Mouse (Mus musculus) ES-E14 (cell line): Measurements from ENCODE around the gene Gmip. TPM values are rescaled to one million over a fixed set of nuclear protein-coding genes. Genes with fewer than 3 reads are reported as not detected.

Experiments used
- DNase-seq: peaks from one replicate; pipeline ENCODE4 v3.0.0-alpha.2; 2013; ENCODE audit warnings: low read depth, low spot score
- H3K27ac ChIP-seq: 2 replicates; pipeline ENCODE4 v1.5.1; 2012; ENCODE audit warnings: low read depth, mild to moderate bottlenecking, low read length, moderate library complexity, mixed read lengths; ENCODE audit not compliant: poor library complexity, insufficient read depth, severe bottlenecking
- H3K36me3 ChIP-seq: 2 replicates; pipeline ENCODE4 v1.6.1; 2012; ENCODE audit warnings: mild to moderate bottlenecking, low read length, moderate library complexity, mixed read lengths; ENCODE audit not compliant: control insufficient read depth, poor library complexity, insufficient read depth, severe bottlenecking
- H3K4me1 ChIP-seq, 2 experiments: fragments of 150-350 bp in 1 of 2; sonication (generic) in 1 of 2; 2 replicates each; pipeline ENCODE4 v1.6.1; 2012; ENCODE audit warnings: low read length in 2 of 2, mild to moderate bottlenecking in 1 of 2, mixed read lengths in 1 of 2; ENCODE audit not compliant: control insufficient read depth in 2 of 2, insufficient read depth in 2 of 2, poor library complexity in 1 of 2
- H3K4me3 ChIP-seq, 2 experiments: fragments of 150-350 bp in 1 of 2; sonication (generic) in 1 of 2; 2 replicates each; pipeline ENCODE4 v1.5.1; 2012; ENCODE audit warnings: low read length in 2 of 2, low read depth in 1 of 2, mild to moderate bottlenecking in 1 of 2, mixed read lengths in 1 of 2; ENCODE audit not compliant: insufficient read depth in 1 of 2, poor library complexity in 1 of 2, severe bottlenecking in 1 of 2
- H3K9ac ChIP-seq: 2 replicates; pipeline ENCODE4 v1.6.1; 2012; ENCODE audit warnings: low read depth, mild to moderate bottlenecking, low read length, mixed read lengths; ENCODE audit not compliant: poor library complexity, insufficient read depth, severe bottlenecking
- H3K9me3 ChIP-seq: fragments of 150-350 bp; sonication (generic); 2 replicates; pipeline ENCODE4 v1.6.1; 2012; ENCODE audit warnings: low read depth, mild to moderate bottlenecking, low read length; ENCODE audit not compliant: control insufficient read depth, insufficient read depth
- CHD2 ChIP-seq: IDR thresholded peaks from 2 replicates; pipeline ENCODE4 v1.6.1; 2014; ENCODE audit warnings: mild to moderate bottlenecking, low read depth, low read length, inconsistent platforms
- HCFC1 ChIP-seq: IDR thresholded peaks from 2 replicates; pipeline ENCODE4 v1.6.1; 2012; ENCODE audit warnings: low read length, inconsistent platforms, borderline replicate concordance; ENCODE audit not compliant: insufficient read depth
- MAFK ChIP-seq: IDR thresholded peaks from 2 replicates; pipeline ENCODE4 v1.6.1; 2014; ENCODE audit warnings: mild to moderate bottlenecking, low read depth, low read length, inconsistent platforms; ENCODE audit not compliant: insufficient read depth
- ZC3H11A ChIP-seq: IDR thresholded peaks from 2 replicates; pipeline ENCODE4 v1.6.1; 2012; ENCODE audit warnings: low read depth, mild to moderate bottlenecking, inconsistent platforms, low read length, borderline replicate concordance
- ZNF384 ChIP-seq: IDR thresholded peaks from 2 replicates; pipeline ENCODE4 v1.6.1; 2012; ENCODE audit warnings: low read depth, low read length, inconsistent platforms
- in situ Hi-C, 2 experiments: fragments of 600-800 bp; cut with MboI; formaldehyde crosslinking; loops; one replicate each; pipeline ENCODE4 v1.15.1; 2025; ENCODE audit warnings: low sequenced_read_pairs in 2 of 2, inconsistent platforms in 1 of 2; ENCODE audit not compliant: unreplicated experiment in 2 of 2
- total RNA-seq: library from RNA; depleted of rRNA; stranded (reverse); fragments of 300-350 nt; gene quantifications from 2 replicates; pipeline ENCODE4 v1.2.3, GENCODE M21; 2012

Gmip gene
- total RNA-seq, 1 experiment = 5.9 TPM

- peaks cover 89% of the 10 kb centered on the region for H3K36me3 ChIP-seq
- peaks cover 0 to 2% of the 10 kb centered on the region in 2 experiments; a peak in 1 of 4 replicates for H3K4me1 ChIP-seq
Measured at GRCm38 (mm10) chr8:69797661-69798060, 10.8 kb upstream of the Gmip start.

GRCm38 (mm10) chr8:69799261-69799660, 9.2 kb upstream of the Gmip start:
- no peak for TF ChIP-seq CHD2
- no peak for TF ChIP-seq HCFC1
- in situ Hi-C loops = no loop called here
- no peaks in the 10 kb centered on the region for H3K9me3 ChIP-seq
- H3K9ac ChIP-seq = no peak overlapping the region
- no peak overlapping the region for H3K4me3 ChIP-seq
- H3K27ac ChIP-seq = no peak overlapping the region
- peaks cover 89% of the 10 kb centered on the region for H3K36me3 ChIP-seq
- no peaks in the 10 kb centered on the region for H3K4me1 ChIP-seq
- no peak for DNase-seq

More at GRCm38 (mm10) chr8:69797661-69798060, 10.8 kb upstream of the Gmip start:
- no peak for TF ChIP-seq MAFK
- no peak for TF ChIP-seq ZC3H11A
- TF ChIP-seq HCFC1 = no peak
- TF ChIP-seq ZNF384 = no peak
- TF ChIP-seq CHD2 = no peak
- Histone ChIP-seq H3K4me3 (no peak overlapping the region), H3K27ac (no peak overlapping the region), H3K9ac (no peak overlapping the region), H3K9me3 (no peaks in the 10 kb centered on the region)
- in situ Hi-C loops = no loop called here
- DNase-seq = no peak

- TF ChIP-seq MAFK (no peak), HCFC1 (no peak), ZC3H11A (no peak), ZNF384 (no peak), CHD2 (no peak)
- no peak overlapping the region for H3K9ac ChIP-seq
- DNase-seq = no peak
- H3K27ac ChIP-seq = no peak overlapping the region
- no peaks in the 10 kb centered on the region for H3K4me1 ChIP-seq
- in situ Hi-C loops = no loop called here
- H3K4me3 ChIP-seq = no peak overlapping the region
- H3K36me3 ChIP-seq = peaks cover 87% of the 10 kb centered on the region
- H3K9me3 ChIP-seq = no peaks in the 10 kb centered on the region
Measured at GRCm38 (mm10) chr8:69799946-69800345, 8.5 kb upstream of the Gmip start.

GRCm38 (mm10) chr8:69801796-69802195, 6.7 kb upstream of the Gmip start:
- DNase-seq = no peak
- no peak overlapping the region for H3K4me3 ChIP-seq
- H3K4me1 ChIP-seq = no peaks in the 10 kb centered on the region; a peak in 1 of 4 replicates
- no peaks in the 10 kb centered on the region for H3K9me3 ChIP-seq
- peaks cover 89% of the 10 kb centered on the region for H3K36me3 ChIP-seq
- TF ChIP-seq CHD2 = no peak
- no peak for TF ChIP-seq ZNF384
- TF ChIP-seq ZC3H11A = no peak
- no peak for TF ChIP-seq HCFC1
- no peak for TF ChIP-seq MAFK
- no peak overlapping the region for H3K27ac ChIP-seq
- H3K9ac ChIP-seq = no peak overlapping the region
- in situ Hi-C loops = no loop called here

- H3K9me3 ChIP-seq = no peaks in the 10 kb centered on the region
- H3K27ac ChIP-seq = no peak overlapping the region
- H3K4me1 ChIP-seq = no peaks in the 10 kb centered on the region; a peak in 1 of 4 replicates
- H3K9ac ChIP-seq = no peak overlapping the region
- peaks cover 89% of the 10 kb centered on the region for H3K36me3 ChIP-seq
- no peak overlapping the region for H3K4me3 ChIP-seq
- no peak for DNase-seq
- in situ Hi-C loops = no loop called here
- TF ChIP-seq MAFK (no peak), ZC3H11A (no peak)
Measured at GRCm38 (mm10) chr8:69802216-69802615, 6.3 kb upstream of the Gmip start.
